Mouse (Mus musculus): ENCODE data around the gene Gm20388. TPM values are rescaled to one million over a fixed set of nuclear protein-coding genes. Genes with fewer than 3 reads are reported as not detected.
A peak's percentile ranks its signal among the peaks of the same experiment; 100 is the strongest.

Gene Gm20388
- polyA plus RNA-seq, 1 experiment from 2014 or later, result 1.4 TPM

GRCm38 (mm10) chr8:122284659-122285261 lies 2374.1 kb downstream of the Gm20388 start:
- WGBS (ENCODE audit: insufficient replicate concordance), result 2% methylated on average over 21 of the region's 21 CpGs
- H3K27me3 ChIP-seq (ENCODE audit: control insufficient read depth, insufficient read depth, low read depth, low read length), result no peaks in the 10 kb centered on the region
- peak overlapping the region; percentile 98 for H3K9ac ChIP-seq (ENCODE audit: low read depth, low read length)
- H3K4me1 ChIP-seq (ENCODE audit: control insufficient read depth, low read depth, low read length), result peaks cover 68% of the 10 kb centered on the region
- peak overlapping the region; percentile 97 for H3K27ac ChIP-seq (ENCODE audit: low read length)
- H3K36me3 ChIP-seq (ENCODE audit: control insufficient read depth, insufficient read depth), result peaks cover 4% of the 10 kb centered on the region; the same call in 1 of the 2 replicates
- peak overlapping the region; percentile 94 for H3K4me2 ChIP-seq (ENCODE audit: low read depth, low read length)
- no peak for ATAC-seq (ENCODE audit: low read depth)
- H3K4me3 ChIP-seq (ENCODE audit: low read depth, low read length), result peak overlapping the region; percentile 93
- no peaks in the 10 kb centered on the region for H3K9me3 ChIP-seq (replicated peaks; ENCODE audit: control insufficient read depth, low read length)

DNA sequence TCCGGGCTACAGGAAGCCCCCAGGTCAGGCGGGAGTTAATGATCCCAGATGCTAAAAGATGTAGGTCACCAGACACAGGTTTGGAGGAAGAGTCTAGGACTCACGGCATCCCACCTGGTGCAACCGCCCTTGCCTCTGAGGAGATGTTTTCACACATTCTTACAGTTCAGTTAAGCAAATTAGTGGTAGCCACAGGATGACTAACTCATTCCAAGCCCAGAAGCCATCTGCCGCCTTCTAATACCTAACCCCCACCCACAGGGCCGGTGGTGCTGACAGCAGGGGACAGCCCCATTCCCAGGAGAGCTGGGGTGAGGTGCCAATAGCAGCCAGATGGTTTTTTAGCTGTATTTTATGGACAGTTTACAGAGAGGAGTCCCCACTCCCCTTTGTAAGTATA lies 2375.1 kb downstream of the Gm20388 start:
- Histone ChIP-seq H3K36me3 (ENCODE audit: control insufficient read depth, insufficient read depth) (peaks cover 7% of the 10 kb centered on the region; the same call in 1 of the 2 replicates), H3K9me3 (replicated peaks; ENCODE audit: control insufficient read depth, low read length) (no peaks in the 10 kb centered on the region), H3K27ac (ENCODE audit: low read length) (peak overlapping the region; percentile 97), H3K27me3 (ENCODE audit: control insufficient read depth, insufficient read depth, low read depth, low read length) (no peaks in the 10 kb centered on the region), H3K9ac (ENCODE audit: low read depth, low read length) (peak overlapping the region; percentile 98), H3K4me2 (ENCODE audit: low read depth, low read length) (peak overlapping the region; percentile 94), H3K4me3 (ENCODE audit: low read depth, low read length) (peak overlapping the region; percentile 93), H3K4me1 (ENCODE audit: control insufficient read depth, low read depth, low read length) (peaks cover 68% of the 10 kb centered on the region)
- 15% methylated on average over 6 of the region's 6 CpGs for WGBS (ENCODE audit: insufficient replicate concordance)
- no peak for ATAC-seq (ENCODE audit: low read depth)

DNA sequence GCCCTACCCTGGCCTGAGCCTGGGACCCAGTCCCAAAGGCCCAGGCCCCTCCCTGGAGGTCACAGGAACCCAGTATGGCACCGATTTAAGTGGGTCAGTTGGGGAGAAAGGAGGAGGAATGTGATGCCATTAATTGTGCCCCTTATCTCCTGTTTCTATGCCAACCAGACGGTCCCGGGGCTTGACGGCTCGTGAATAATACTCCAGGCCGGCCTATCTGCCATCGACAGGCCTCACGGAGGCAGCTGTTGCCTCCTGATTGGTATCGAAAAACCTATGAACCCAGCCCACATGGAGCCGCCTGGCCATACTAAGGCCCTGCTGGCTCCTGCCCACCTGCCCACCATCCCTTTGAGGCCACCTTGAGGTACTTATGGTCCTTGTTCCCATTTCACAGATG lies 2376.3 kb downstream of the Gm20388 start:
- 16% methylated on average over 10 of the region's 10 CpGs for WGBS (ENCODE audit: insufficient replicate concordance)
- H3K27ac ChIP-seq (ENCODE audit: low read length), result peak overlapping the region; percentile 97
- peak overlapping the region; percentile 98 for H3K9ac ChIP-seq (ENCODE audit: low read depth, low read length)
- H3K4me2 ChIP-seq (ENCODE audit: low read depth, low read length), result peak overlapping the region; percentile 94
- no peaks in the 10 kb centered on the region for H3K27me3 ChIP-seq (ENCODE audit: control insufficient read depth, insufficient read depth, low read depth, low read length)
- H3K36me3 ChIP-seq (ENCODE audit: control insufficient read depth, insufficient read depth), result peaks cover 10% of the 10 kb centered on the region
- peaks cover 76% of the 10 kb centered on the region for H3K4me1 ChIP-seq (ENCODE audit: control insufficient read depth, low read depth, low read length)
- peak; percentile 71 for ATAC-seq (ENCODE audit: low read depth)
- H3K9me3 ChIP-seq (replicated peaks; ENCODE audit: control insufficient read depth, low read length), result no peaks in the 10 kb centered on the region
- H3K4me3 ChIP-seq (ENCODE audit: low read depth, low read length), result peak overlapping the region; percentile 93

GRCm38 (mm10) chr8:122287742-122288141 lies 2377.1 kb downstream of the Gm20388 start:
- peaks cover 10% of the 10 kb centered on the region for H3K36me3 ChIP-seq (ENCODE audit: control insufficient read depth, insufficient read depth)
- H3K9me3 ChIP-seq (replicated peaks; ENCODE audit: control insufficient read depth, low read length), result no peaks in the 10 kb centered on the region
- 26% methylated on average over 8 of the region's 8 CpGs for WGBS (ENCODE audit: insufficient replicate concordance)
- peak overlapping the region; percentile 92 for H3K27ac ChIP-seq (ENCODE audit: low read length)
- peak overlapping the region; percentile 75 for H3K9ac ChIP-seq (ENCODE audit: low read depth, low read length)
- peak overlapping the region; percentile 93 for H3K4me3 ChIP-seq (ENCODE audit: low read depth, low read length)
- H3K4me2 ChIP-seq (ENCODE audit: low read depth, low read length), result peak overlapping the region; percentile 94
- ATAC-seq (ENCODE audit: low read depth), result peak; percentile 39
- no peaks in the 10 kb centered on the region for H3K27me3 ChIP-seq (ENCODE audit: control insufficient read depth, insufficient read depth, low read depth, low read length)
- H3K4me1 ChIP-seq (ENCODE audit: control insufficient read depth, low read depth, low read length), result peaks cover 84% of the 10 kb centered on the region

DNA sequence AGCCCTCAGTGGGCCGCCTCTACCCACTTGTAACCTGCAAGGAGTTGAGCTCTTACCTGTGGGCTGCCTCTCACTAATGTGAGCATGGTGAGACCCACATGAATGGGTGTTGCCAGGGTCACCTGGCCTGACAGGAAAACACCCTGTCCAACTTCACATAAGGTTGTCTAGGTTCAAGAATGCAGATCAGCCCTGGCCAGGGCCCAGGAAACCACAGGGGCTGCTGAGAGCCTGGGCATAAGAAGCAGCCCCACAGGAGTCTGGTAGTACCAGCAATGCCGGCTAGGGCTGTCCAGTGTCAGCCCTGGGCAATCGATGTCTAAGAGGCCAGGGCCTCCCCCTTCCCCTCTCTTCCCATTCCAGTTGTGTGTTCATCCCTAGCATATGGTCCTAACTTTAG lies 2377.7 kb downstream of the Gm20388 start:
- Histone ChIP-seq H3K36me3 (ENCODE audit: control insufficient read depth, insufficient read depth) (peaks cover 10% of the 10 kb centered on the region), H3K27me3 (ENCODE audit: control insufficient read depth, insufficient read depth, low read depth, low read length) (no peaks in the 10 kb centered on the region), H3K4me1 (ENCODE audit: control insufficient read depth, low read depth, low read length) (peaks cover 90% of the 10 kb centered on the region), H3K9me3 (replicated peaks; ENCODE audit: control insufficient read depth, low read length) (no peaks in the 10 kb centered on the region), H3K4me3 (ENCODE audit: low read depth, low read length) (peak overlapping the region; percentile 93), H3K4me2 (ENCODE audit: low read depth, low read length) (peak overlapping the region; percentile 94), H3K27ac (ENCODE audit: low read length) (peak overlapping the region; percentile 92), H3K9ac (ENCODE audit: low read depth, low read length) (peak overlapping the region; percentile 75)
- ATAC-seq (ENCODE audit: low read depth), result no peak
- WGBS (ENCODE audit: insufficient replicate concordance), result 54% methylated on average over 3 of the region's 3 CpGs

DNA sequence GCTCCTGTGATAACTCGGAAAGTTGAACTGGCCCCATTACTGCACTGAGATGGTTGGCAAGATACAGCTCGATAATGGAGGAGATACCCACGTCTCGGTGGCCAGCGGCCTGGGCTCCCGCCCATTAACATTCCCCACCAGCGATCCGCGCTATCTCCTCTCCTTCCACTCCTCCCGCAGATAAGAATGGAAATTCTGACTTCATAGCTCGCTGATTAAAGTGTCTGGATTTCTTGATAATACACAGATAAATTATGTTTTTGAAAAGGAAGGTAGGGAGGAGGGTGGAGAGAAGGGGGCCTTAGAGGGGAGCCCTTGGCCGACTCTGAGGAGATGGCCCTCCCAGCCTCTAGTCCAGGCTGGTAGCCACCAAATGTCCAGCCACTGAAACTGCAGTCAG lies 2380.4 kb downstream of the Gm20388 start:
- Histone ChIP-seq H3K4me1 (ENCODE audit: control insufficient read depth, low read depth, low read length) (peaks cover 99% of the 10 kb centered on the region), H3K9ac (ENCODE audit: low read depth, low read length) (peak overlapping the region; percentile 75), H3K4me3 (ENCODE audit: low read depth, low read length) (peak overlapping the region; percentile 21), H3K27ac (ENCODE audit: low read length) (peak overlapping the region; percentile 92), H3K27me3 (ENCODE audit: control insufficient read depth, insufficient read depth, low read depth, low read length) (no peaks in the 10 kb centered on the region), H3K4me2 (ENCODE audit: low read depth, low read length) (peak overlapping the region; percentile 94), H3K36me3 (ENCODE audit: control insufficient read depth, insufficient read depth) (peaks cover 10% of the 10 kb centered on the region), H3K9me3 (replicated peaks; ENCODE audit: control insufficient read depth, low read length) (no peaks in the 10 kb centered on the region)
- WGBS (ENCODE audit: insufficient replicate concordance), result 14% methylated on average over 12 of the region's 12 CpGs
- no peak for ATAC-seq (ENCODE audit: low read depth)

DNA sequence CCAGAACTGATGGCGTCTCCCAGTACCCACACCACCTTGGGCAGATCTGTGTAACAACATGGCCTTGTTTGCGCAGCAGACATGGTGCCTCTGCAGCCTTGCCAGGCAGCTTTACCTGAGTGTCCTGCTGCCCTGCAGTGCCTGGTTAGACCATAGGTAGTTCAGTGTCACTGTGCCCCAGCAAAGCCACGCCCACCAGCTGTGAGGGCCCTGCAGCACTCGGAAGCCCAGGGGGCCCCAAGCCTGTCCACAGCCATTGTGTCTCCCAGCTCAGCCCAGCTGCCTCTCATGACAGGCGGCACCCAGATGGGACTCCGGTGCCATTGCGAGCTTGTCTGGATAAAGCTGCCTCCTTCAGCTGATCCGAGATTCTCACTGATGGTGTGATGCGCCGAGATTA lies 2380.9 kb downstream of the Gm20388 start:
- Histone ChIP-seq H3K4me3 (ENCODE audit: low read depth, low read length) (no peak overlapping the region), H3K9ac (ENCODE audit: low read depth, low read length) (peak overlapping the region; percentile 35; the same call in 1 of the 2 replicates), H3K27me3 (ENCODE audit: control insufficient read depth, insufficient read depth, low read depth, low read length) (no peaks in the 10 kb centered on the region), H3K4me1 (ENCODE audit: control insufficient read depth, low read depth, low read length) (peaks cover 99% of the 10 kb centered on the region), H3K27ac (ENCODE audit: low read length) (peak overlapping the region; percentile 92), H3K36me3 (ENCODE audit: control insufficient read depth, insufficient read depth) (peaks cover 10% of the 10 kb centered on the region), H3K4me2 (ENCODE audit: low read depth, low read length) (peak overlapping the region; percentile 94), H3K9me3 (replicated peaks; ENCODE audit: control insufficient read depth, low read length) (no peaks in the 10 kb centered on the region)
- WGBS (ENCODE audit: insufficient replicate concordance), result 47% methylated on average over 10 of the region's 10 CpGs
- ATAC-seq (ENCODE audit: low read depth), result no peak

DNA sequence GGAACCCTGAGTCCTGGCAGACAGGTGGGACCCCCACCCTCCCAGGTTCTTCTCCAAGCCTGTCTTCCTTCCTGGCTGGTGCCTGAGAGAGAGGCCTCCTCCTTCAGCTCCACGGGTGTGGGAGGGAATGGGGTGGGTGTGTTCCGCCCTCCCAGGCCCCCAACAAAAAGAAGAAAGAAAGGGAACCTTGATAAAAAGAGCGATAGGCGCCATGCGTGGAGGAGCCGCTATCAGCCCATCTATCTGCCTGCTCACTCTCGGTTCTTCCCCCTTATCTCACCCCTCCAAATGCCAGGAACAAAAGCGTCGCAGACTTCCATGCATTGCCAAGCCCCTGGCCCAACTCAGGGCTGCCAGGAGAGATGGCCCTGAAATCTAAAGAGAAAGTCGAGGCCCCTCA lies 2382.8 kb downstream of the Gm20388 start:
- Histone ChIP-seq H3K27me3 (ENCODE audit: control insufficient read depth, insufficient read depth, low read depth, low read length) (no peaks in the 10 kb centered on the region), H3K4me3 (ENCODE audit: low read depth, low read length) (peak overlapping the region; percentile 12), H3K9ac (ENCODE audit: low read depth, low read length) (peak overlapping the region; percentile 50), H3K4me2 (ENCODE audit: low read depth, low read length) (peak overlapping the region; percentile 43), H3K9me3 (replicated peaks; ENCODE audit: control insufficient read depth, low read length) (no peaks in the 10 kb centered on the region), H3K4me1 (ENCODE audit: control insufficient read depth, low read depth, low read length) (peaks cover 100% of the 10 kb centered on the region), H3K27ac (ENCODE audit: low read length) (peak overlapping the region; percentile 80), H3K36me3 (ENCODE audit: control insufficient read depth, insufficient read depth) (peaks cover 10% of the 10 kb centered on the region)
- ATAC-seq (ENCODE audit: low read depth), result peak; percentile 5; the same call in 1 of the 2 replicates
- WGBS (ENCODE audit: insufficient replicate concordance), result 8% methylated on average over 10 of the region's 10 CpGs

DNA sequence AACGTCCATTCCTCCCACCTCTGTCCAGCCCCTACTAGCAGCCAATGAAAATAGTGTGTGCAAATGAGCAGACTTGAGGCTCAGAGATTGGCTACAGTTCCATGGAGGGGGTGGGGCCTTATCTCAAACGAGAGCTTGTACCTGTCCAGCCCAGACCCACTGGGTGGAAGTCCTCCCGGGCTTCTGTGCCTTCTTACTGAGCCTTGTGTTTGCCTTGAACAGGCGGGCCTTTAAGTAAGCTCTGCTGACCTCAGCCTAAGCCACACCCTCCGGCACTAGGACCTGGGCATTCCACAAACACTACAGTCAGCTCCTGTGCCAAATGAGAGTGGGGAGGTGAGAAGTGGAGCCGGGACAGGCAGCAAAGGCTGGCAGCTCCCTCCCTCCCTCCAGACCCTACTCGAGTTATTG lies 2383.6 kb downstream of the Gm20388 start:
- Histone ChIP-seq H3K27ac (ENCODE audit: low read length) (peak overlapping the region; percentile 80), H3K9me3 (replicated peaks; ENCODE audit: control insufficient read depth, low read length) (no peaks in the 10 kb centered on the region), H3K4me2 (ENCODE audit: low read depth, low read length) (peak overlapping the region; percentile 64), H3K4me3 (ENCODE audit: low read depth, low read length) (peak overlapping the region; percentile 16), H3K36me3 (ENCODE audit: control insufficient read depth, insufficient read depth) (peaks cover 10% of the 10 kb centered on the region), H3K9ac (ENCODE audit: low read depth, low read length) (peak overlapping the region; percentile 29), H3K27me3 (ENCODE audit: control insufficient read depth, insufficient read depth, low read depth, low read length) (no peaks in the 10 kb centered on the region), H3K4me1 (ENCODE audit: control insufficient read depth, low read depth, low read length) (peaks cover 100% of the 10 kb centered on the region)
- WGBS (ENCODE audit: insufficient replicate concordance), result 11% methylated on average over 7 of the region's 7 CpGs
- ATAC-seq (ENCODE audit: low read depth), result peak; percentile 93

All from liver, embryonic 16.5 days (tissue).